Mouse (Mus musculus): ENCODE results near the gene Pde4b.

GRCm38 (mm10) chr4:102374614-102375013 is 287.3 kb downstream of the Pde4b start:
- no peak for TF ChIP-seq MAX (IDR thresholded peaks at IDR 0.05; ENCODE audit: low read depth)
- no peak for TF ChIP-seq REST (IDR thresholded peaks at IDR 0.05; ENCODE audit: insufficient read depth, insufficient read length)

All from myocyte (in vitro differentiated cells).